Mouse (Mus musculus): ENCODE measurements around the gene Lrfn4. TPM values are rescaled to one million over a fixed set of nuclear protein-coding genes. Genes with fewer than 3 reads are reported as not detected.

The Lrfn4 gene
- polyA plus RNA-seq, 1 experiment: 2.7 TPM

GRCm38 (mm10) chr19:4583856-4584255, 31.6 kb downstream of the Lrfn4 start:
- WGBS: 67% methylated on average over 2 of the region's 2 CpGs
- H3K4me3 ChIP-seq (replicated peaks; ENCODE audit: control insufficient read depth, low read depth, low read length): no peak overlapping the region
- no peak overlapping the region for H3K27ac ChIP-seq (ENCODE audit: control insufficient read depth, insufficient read depth, low read depth, low read length, poor library complexity)
- TF ChIP-seq POLR2A (IDR thresholded peaks at IDR 0.05; ENCODE audit: borderline replicate concordance, control insufficient read depth, low read depth, low read length): no peak
- TF ChIP-seq CTCF (IDR thresholded peaks at IDR 0.05; ENCODE audit: control insufficient read depth, insufficient read depth, low read length): no peak
- H3K4me1 ChIP-seq (ENCODE audit: control insufficient read depth, insufficient read depth, low read length): no peaks in the 10 kb centered on the region

GRCm38 (mm10) chr19:4579296-4579695, 36.2 kb downstream of the Lrfn4 start:
- TF ChIP-seq POLR2A (IDR thresholded peaks at IDR 0.05; ENCODE audit: borderline replicate concordance, control insufficient read depth, low read depth, low read length): no peak
- TF ChIP-seq CTCF (IDR thresholded peaks at IDR 0.05; ENCODE audit: control insufficient read depth, insufficient read depth, low read length): no peak
- Histone ChIP-seq H3K4me1 (ENCODE audit: control insufficient read depth, insufficient read depth, low read length) (no peaks in the 10 kb centered on the region), H3K4me3 (replicated peaks; ENCODE audit: control insufficient read depth, low read depth, low read length) (no peak overlapping the region), H3K27ac (ENCODE audit: control insufficient read depth, insufficient read depth, low read depth, low read length, poor library complexity) (no peak overlapping the region)
- WGBS: 82% methylated on average over 5 of the region's 5 CpGs

GRCm38 (mm10) chr19:4578799-4579198, 36.7 kb downstream of the Lrfn4 start:
- WGBS: 74% methylated on average over 2 of the region's 2 CpGs
- TF ChIP-seq CTCF (IDR thresholded peaks at IDR 0.05; ENCODE audit: control insufficient read depth, insufficient read depth, low read length) (no peak), POLR2A (IDR thresholded peaks at IDR 0.05; ENCODE audit: borderline replicate concordance, control insufficient read depth, low read depth, low read length) (no peak)
- H3K27ac ChIP-seq (ENCODE audit: control insufficient read depth, insufficient read depth, low read depth, low read length, poor library complexity): no peak overlapping the region
- H3K4me1 ChIP-seq (ENCODE audit: control insufficient read depth, insufficient read depth, low read length): no peaks in the 10 kb centered on the region
- H3K4me3 ChIP-seq (replicated peaks; ENCODE audit: control insufficient read depth, low read depth, low read length): no peak overlapping the region

GRCm38 (mm10) chr19:4573241-4573640, 42.2 kb downstream of the Lrfn4 start:
- no peaks in the 10 kb centered on the region for H3K4me1 ChIP-seq (ENCODE audit: control insufficient read depth, insufficient read depth, low read length)

GRCm38 (mm10) chr19:4572467-4572866, 43.0 kb downstream of the Lrfn4 start:
- WGBS: 89% methylated on average over 8 of the region's 8 CpGs
- H3K4me3 ChIP-seq (replicated peaks; ENCODE audit: control insufficient read depth, low read depth, low read length): no peak overlapping the region
- TF ChIP-seq CTCF (IDR thresholded peaks at IDR 0.05; ENCODE audit: control insufficient read depth, insufficient read depth, low read length): no peak
- TF ChIP-seq POLR2A (IDR thresholded peaks at IDR 0.05; ENCODE audit: borderline replicate concordance, control insufficient read depth, low read depth, low read length): no peak
- no peaks in the 10 kb centered on the region for H3K4me1 ChIP-seq (ENCODE audit: control insufficient read depth, insufficient read depth, low read length)
- H3K27ac ChIP-seq (ENCODE audit: control insufficient read depth, insufficient read depth, low read depth, low read length, poor library complexity): no peak overlapping the region

More at GRCm38 (mm10) chr19:4573241-4573640, 42.2 kb downstream of the Lrfn4 start:
- Histone ChIP-seq H3K27ac (ENCODE audit: control insufficient read depth, insufficient read depth, low read depth, low read length, poor library complexity) (no peak overlapping the region), H3K4me3 (replicated peaks; ENCODE audit: control insufficient read depth, low read depth, low read length) (no peak overlapping the region)
- WGBS: 67% methylated on average over 1 of the region's 1 CpGs
- TF ChIP-seq POLR2A (IDR thresholded peaks at IDR 0.05; ENCODE audit: borderline replicate concordance, control insufficient read depth, low read depth, low read length) (no peak), CTCF (IDR thresholded peaks at IDR 0.05; ENCODE audit: control insufficient read depth, insufficient read depth, low read length) (0 out of 2 replicates have a peak, but pooled peaks have one; percentile 22)

- 79% methylated on average over 4 of the region's 4 CpGs for WGBS
- TF ChIP-seq POLR2A (IDR thresholded peaks at IDR 0.05; ENCODE audit: borderline replicate concordance, control insufficient read depth, low read depth, low read length) (no peak), CTCF (IDR thresholded peaks at IDR 0.05; ENCODE audit: control insufficient read depth, insufficient read depth, low read length) (no peak)
- Histone ChIP-seq H3K27ac (ENCODE audit: control insufficient read depth, insufficient read depth, low read depth, low read length, poor library complexity) (no peak overlapping the region), H3K4me1 (ENCODE audit: control insufficient read depth, insufficient read depth, low read length) (0 out of 2 replicates have a peak, but pooled peaks cover 1% of the 10 kb centered on the region), H3K4me3 (replicated peaks; ENCODE audit: control insufficient read depth, low read depth, low read length) (no peak overlapping the region)
Measured at GRCm38 (mm10) chr19:4572061-4572460, 43.4 kb downstream of the Lrfn4 start.

- 93% methylated on average over 1 of the region's 1 CpGs for WGBS
- TF ChIP-seq CTCF (IDR thresholded peaks at IDR 0.05; ENCODE audit: control insufficient read depth, insufficient read depth, low read length) (no peak), POLR2A (IDR thresholded peaks at IDR 0.05; ENCODE audit: borderline replicate concordance, control insufficient read depth, low read depth, low read length) (no peak)
- 0 out of 2 replicates have a peak, but pooled peaks cover 1% of the 10 kb centered on the region for H3K4me1 ChIP-seq (ENCODE audit: control insufficient read depth, insufficient read depth, low read length)
- H3K4me3 ChIP-seq (replicated peaks; ENCODE audit: control insufficient read depth, low read depth, low read length): no peak overlapping the region
- no peak overlapping the region for H3K27ac ChIP-seq (ENCODE audit: control insufficient read depth, insufficient read depth, low read depth, low read length, poor library complexity)
Measured at GRCm38 (mm10) chr19:4571658-4572057, 43.8 kb downstream of the Lrfn4 start.

- no peak for TF ChIP-seq CTCF (IDR thresholded peaks at IDR 0.05; ENCODE audit: control insufficient read depth, insufficient read depth, low read length)
- TF ChIP-seq POLR2A (IDR thresholded peaks at IDR 0.05; ENCODE audit: borderline replicate concordance, control insufficient read depth, low read depth, low read length): no peak
- 0 out of 2 replicates have a peak, but pooled peaks cover 1% of the 10 kb centered on the region for H3K4me1 ChIP-seq (ENCODE audit: control insufficient read depth, insufficient read depth, low read length)
- 85% methylated on average over 6 of the region's 6 CpGs for WGBS
Measured at GRCm38 (mm10) chr19:4570815-4571214, 44.7 kb downstream of the Lrfn4 start.

GRCm38 (mm10) chr19:4570237-4570613, 45.2 kb downstream of the Lrfn4 start:
- H3K27ac ChIP-seq (ENCODE audit: control insufficient read depth, insufficient read depth, low read depth, low read length, poor library complexity): no peak overlapping the region
- TF ChIP-seq CTCF (IDR thresholded peaks at IDR 0.05; ENCODE audit: control insufficient read depth, insufficient read depth, low read length) (no peak), POLR2A (IDR thresholded peaks at IDR 0.05; ENCODE audit: borderline replicate concordance, control insufficient read depth, low read depth, low read length) (no peak)
- H3K4me1 ChIP-seq (ENCODE audit: control insufficient read depth, insufficient read depth, low read length): 0 out of 2 replicates have a peak, but pooled peaks cover 1% of the 10 kb centered on the region
- 90% methylated on average over 11 of the region's 11 CpGs for WGBS
- H3K4me3 ChIP-seq (replicated peaks; ENCODE audit: control insufficient read depth, low read depth, low read length): no peak overlapping the region

More at GRCm38 (mm10) chr19:4570815-4571214, 44.7 kb downstream of the Lrfn4 start:
- Histone ChIP-seq H3K4me3 (replicated peaks; ENCODE audit: control insufficient read depth, low read depth, low read length) (no peak overlapping the region), H3K27ac (ENCODE audit: control insufficient read depth, insufficient read depth, low read depth, low read length, poor library complexity) (no peak overlapping the region)
